Mouse (Mus musculus): ENCODE measurements around the gene Nup107. TPM values are rescaled to one million over a fixed set of nuclear protein-coding genes. Genes with fewer than 3 reads are reported as not detected.

Nup107 gene
- total RNA-seq, 2 experiments from 2014 or later: 14.0 to 14.7 TPM

DNA sequence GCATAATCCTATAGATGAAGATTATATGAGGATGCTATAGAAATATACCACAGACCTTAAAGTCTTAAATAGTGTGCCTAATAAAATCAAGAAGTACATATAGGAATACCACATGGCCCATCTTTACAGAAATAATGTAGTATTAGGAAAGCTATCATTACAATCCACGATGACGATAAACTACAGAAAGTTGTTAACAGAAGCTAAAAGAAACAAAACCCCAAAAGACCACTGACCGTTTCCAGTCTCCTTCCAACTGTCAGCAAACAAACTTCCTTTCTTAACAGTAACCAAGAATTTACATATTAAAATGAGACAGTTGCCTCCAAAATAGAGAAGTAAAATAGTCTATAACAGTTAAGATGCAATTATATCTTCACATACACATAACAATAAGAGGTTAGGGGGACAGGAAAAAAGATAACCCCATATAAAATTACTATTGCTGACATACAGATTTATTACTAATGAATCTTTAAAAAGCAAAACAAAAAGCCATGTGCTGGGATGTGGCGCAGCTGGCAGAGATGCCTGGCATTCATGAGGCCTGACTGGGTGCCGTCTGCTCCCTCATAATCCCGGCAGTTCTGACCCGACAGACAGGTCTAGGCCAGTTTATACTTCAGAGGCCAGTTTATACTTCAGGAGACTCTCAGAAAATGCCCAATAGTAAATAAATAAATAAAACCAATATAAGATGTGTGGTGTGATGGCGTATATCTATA, 12.8 kb downstream of the Nup107 start:
- DNase-seq (ENCODE audit: low spot score in 2 of 2): no peak

DNA sequence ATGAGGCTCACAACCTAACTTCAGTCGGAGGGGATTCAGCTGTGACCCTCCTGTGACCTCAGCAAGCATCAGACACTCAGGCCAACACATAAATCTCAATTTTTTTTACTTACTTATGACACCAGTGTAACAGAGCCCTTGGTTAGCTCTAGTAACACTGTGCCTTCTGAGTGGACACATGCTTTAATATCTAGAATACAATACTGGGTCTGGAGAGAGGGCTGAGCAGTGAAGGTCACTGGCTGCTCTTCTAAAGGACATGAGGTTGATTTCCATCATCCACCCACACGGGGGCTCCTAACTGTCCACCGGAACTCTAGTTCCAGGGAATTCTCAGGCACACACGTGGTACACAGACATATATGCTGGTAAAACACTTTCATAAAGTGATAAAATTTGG, 13.6 kb downstream of the Nup107 start:
- DNase-seq (ENCODE audit: low spot score in 2 of 2): no peak

DNA sequence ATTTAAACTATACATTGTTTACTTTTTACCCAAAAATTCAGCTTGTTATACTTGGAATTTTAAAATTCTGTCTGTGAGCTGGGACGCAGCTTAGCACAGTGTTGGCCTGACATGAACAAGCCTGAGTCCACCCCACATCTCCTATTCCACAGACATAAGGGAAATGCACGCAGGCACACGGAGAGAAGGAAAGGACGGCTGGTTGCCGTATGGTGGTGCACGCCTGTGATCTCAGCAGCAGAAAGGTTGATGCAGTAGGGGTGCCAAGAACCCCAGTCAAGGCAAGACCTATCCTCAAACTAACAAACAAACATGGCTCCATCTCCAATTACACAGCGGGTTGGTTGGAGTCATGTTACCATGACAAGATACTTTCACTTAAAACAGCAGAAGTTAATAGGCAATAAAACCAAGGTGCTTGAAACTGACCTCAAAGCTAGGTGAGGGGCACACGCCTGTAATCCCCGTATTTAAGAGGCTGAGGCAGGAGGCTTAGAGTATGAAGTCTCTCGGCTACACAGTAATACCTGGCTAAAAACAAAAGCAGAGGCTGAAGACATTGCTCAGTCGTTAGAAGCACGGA, 14.1 kb downstream of the Nup107 start:
- DNase-seq (ENCODE audit: low spot score in 2 of 2): no peak

DNA sequence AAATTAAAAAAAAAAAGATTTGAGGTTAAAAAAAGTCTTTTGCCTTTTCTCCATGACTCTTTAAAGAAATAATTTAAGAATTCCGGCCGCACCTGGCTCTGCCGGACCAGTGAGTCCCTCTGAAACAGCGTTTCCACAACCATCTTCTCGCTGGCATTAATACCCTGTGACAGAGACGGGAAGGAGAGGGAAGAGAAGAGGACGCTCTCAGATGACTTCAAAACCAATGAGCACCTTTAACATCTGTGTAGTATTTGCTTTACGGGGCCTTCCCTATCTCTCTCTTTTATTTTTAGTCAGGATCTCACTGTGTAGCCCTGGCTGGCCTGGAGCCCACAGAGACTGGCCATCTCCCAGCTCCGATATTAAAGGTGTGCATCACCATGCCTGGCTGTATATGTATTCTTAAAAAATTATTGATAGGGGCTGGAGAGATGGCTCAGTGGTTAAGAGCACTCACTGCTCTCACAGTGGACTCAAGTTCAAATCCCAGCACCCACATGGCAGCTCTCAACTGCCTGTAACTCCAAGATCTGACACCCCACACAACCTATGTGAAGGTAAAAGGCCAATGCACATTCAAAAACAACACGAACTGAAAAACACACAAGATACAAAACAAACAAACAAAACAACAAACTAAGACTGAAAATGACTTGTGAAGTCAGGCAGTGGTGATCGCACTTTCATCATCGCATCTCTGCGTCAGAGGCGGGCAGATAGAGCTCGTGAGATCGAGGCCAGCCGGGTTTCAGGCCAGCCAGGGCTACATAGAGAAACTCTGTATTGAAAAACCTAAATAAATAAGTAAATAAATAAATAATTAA, 14.8 kb downstream of the Nup107 start:
- no peak for DNase-seq (ENCODE audit: low spot score in 2 of 2)

DNA sequence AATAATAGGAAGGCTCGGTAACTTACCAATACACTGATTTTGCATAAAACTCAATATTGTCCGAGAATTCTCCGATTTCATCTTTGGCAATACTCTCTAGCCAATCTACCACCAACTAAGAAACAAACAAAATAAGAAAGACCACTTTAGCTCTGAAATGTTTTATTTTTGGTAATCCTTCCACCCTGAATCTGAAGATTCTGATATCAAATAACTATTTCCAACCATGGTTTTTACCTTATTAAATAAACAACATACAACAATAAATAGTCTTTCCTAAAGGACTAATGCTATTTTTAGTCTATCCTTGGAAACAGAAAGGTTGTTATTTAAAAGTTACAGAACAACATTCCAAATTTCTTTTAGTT, 15.4 kb downstream of the Nup107 start:
- no peak for DNase-seq (ENCODE audit: low spot score in 2 of 2)

DNA sequence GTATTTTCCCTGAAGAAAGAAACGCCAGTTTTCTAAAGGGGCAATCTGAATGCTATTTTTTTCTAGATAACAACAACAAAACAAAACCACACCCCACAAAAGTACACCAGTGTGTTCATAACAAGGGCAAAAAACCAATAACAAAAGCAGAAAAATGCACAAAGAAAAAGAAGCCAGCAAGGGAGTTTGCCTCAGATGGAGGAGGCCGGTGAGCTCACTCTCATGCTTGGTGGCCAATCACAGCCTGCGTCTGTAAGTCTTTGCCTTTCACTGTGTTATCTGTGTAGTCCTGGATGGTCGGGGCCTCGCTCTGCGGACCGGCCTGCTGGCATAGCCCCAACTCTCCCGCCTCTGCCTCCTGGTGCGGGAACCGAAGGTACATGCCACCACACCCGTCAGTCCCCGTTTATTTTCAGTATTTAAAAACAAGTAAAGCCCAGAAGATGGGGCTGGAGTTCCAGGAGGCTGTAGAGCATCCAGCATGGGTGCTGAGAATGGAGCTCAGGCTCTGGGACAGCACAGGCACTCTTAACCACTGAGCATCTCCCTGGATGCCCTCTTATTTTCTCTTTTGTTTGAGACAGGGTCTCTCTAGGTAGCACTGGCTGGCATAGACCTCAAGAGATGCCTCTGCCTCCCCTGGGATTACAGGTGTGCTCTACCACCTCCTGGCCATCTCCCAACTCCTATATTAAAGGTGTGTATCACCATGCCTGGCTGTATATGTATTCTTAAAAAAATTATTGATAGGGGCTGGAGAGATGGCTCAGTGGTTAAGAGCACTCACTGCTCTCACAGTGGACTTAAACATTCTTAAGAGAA, 16.0 kb downstream of the Nup107 start:
- DNase-seq (ENCODE audit: low spot score in 2 of 2): no peak

DNA sequence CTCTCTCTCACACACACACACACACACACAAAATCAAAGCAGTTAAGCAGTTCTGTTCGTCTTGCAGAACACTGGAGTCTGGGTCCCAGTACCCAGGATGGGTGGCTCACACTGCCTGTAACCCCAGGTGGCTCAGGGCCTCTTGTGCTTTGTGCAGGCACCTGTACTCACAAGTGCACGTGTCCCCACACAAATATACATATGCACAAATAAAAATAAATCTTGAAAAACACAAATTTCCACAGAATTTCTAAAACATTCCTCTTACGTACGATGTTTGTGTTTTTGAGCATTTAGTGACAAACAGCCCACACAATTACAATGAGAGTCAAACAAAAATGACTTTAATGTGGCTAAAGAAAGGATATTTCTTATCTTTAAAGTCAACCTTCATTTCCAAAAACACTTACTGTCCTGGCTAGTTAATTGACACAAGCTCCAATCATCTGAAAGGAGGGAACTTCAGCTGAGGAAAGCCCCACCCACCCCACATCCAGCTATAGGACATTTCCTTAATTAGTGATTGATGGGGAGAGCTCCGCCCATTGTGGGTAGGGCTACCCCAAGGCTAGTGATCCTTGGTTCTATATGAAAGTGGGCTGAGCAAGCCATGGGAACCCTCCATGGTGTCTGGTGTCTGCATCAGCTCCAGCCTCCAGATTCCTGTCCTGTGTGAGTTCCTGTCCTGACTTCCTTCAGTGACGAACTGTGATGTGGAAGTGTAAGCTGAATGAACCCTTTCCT, 16.9 kb downstream of the Nup107 start:
- no peak for DNase-seq (ENCODE audit: low spot score in 2 of 2)

DNA sequence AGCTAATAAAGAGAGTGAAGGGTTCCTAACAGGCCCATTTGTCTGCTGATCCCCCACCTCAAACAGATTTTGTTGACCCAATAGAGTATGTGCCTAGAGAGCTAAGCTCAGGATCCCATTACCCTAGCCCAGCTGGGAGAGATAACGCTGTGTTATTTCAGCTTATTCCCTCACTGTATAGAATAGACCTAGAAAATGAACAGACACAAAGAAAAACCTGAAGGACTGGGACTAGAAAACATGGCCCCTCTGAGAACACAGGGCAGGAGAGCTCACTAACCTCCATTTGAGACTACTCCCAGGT, 17.7 kb downstream of the Nup107 start:
- DNase-seq (ENCODE audit: low spot score in 2 of 2): no peak

DNA sequence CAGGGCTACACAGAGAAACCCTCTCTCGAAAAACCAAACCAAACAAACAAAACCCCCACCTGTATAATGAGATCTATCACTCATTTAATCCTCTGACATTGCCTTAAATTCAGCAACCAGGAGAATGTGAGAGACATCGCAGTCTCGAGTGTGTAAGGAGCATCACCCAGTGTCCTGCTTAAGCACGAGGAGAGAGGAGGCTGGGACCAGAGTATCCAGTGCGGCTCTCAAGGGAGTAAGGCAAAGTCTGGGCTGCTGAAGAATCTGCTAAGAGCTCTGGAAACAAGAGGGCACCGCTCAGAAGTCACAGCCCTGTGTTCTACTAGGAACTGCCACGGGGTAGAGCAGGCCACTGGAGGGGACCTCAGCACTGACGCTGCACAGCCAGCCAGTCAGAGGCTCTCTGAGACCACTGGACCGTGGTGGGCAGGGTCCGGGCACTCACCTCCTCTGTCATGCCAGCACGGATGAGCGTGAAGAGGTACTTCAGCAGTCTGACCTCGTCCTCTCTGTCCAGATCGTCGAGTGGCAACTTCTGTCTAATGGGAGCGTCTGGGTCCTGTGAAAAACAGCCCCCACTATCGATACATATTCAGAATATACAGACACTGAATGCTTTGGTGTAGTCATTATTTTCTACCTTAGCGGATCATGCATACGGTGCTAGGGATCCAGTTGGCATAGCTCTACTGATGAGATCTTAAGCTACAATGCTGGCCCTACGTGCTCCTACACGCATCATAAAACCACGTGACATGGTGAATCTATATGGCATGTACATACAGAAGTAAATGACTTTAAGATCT, 18.3 kb downstream of the Nup107 start:
- DNase-seq (ENCODE audit: low spot score in 2 of 2): no peak

DNA sequence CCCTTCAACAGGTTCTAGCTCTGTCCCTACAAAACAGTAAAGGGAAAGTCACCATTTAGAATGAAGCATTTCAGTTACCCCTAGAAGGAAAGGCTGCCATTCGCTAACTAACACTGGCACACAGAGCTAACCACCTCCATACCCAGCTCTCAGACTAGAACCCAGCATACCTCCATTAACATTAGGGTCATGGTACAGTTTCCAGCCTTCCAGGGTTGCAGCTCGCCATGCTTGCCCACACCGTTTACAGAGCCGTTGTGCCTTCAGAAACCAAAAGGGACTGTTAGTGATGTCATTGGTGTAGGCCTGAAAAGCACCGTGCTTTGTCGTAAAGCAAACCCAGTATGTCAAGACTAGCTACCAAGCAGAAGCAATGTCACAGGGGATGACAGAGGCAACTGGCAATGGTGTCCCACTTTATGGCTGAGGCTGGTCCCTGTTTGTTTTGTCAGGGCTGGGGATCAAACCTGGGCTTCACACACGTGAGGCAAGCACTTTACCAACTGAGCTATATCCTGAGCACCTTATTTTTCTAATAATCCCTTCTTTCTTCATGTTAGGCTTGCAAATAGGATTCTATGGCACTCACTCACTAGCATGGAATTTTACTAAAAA, 19.3 kb downstream of the Nup107 start:
- no peak for DNase-seq (ENCODE audit: low spot score in 2 of 2)

DNA sequence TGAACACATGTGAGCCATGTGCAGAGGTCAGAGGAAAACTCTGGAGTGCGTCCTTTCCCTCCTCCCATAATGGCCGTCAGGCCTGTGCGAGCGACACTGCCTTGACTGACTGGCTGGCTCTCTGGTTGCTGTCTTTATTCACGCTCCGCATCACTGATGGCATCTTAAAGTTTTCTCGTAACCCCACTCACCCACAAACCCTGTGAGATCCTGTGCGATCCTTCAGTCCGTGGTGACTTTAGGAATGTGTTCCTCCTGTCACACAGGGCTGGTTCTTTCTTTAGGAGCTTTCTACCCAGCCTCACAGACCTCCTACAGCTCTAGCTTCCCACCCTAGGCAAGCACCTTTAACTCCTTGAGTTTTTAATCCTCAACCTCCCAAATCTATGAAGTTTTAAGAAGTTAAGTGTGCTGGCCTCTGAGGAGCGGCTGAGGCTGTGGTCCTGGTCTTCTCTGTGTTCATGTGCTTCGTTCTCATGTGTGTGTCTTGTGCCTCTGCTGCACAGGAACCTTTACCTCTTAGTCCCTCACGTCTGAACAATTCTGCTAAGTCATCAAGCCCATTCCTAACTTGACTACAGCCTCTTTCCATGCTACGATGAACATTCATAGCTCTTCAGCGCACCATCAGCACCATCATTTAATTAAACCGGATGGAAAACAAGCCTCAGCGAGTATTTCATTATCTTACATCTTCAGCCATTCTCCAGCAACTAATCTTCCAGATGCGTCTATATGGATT, 20.0 kb downstream of the Nup107 start:
- no peak for DNase-seq (ENCODE audit: low spot score in 2 of 2)

DNA sequence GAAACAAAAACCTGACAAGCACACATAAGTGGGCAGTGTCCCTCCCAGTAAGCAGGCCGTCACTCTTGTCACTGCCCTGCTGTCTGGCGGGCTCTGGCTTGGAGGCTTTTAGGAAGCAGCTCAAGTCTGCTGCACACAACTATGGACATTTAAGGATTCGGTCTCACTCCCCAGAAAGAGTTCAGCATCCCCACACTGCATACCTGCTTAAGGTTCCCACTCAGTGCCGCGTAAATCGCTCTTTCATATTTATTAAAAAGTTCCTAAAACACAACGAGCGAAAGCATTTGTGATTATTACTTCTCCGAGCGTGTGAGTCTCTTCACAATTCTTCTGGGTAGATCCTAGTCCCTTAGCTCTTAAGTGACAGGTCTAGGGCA, 21.4 kb downstream of the Nup107 start:
- no peak for DNase-seq (ENCODE audit: low spot score in 2 of 2)

DNA sequence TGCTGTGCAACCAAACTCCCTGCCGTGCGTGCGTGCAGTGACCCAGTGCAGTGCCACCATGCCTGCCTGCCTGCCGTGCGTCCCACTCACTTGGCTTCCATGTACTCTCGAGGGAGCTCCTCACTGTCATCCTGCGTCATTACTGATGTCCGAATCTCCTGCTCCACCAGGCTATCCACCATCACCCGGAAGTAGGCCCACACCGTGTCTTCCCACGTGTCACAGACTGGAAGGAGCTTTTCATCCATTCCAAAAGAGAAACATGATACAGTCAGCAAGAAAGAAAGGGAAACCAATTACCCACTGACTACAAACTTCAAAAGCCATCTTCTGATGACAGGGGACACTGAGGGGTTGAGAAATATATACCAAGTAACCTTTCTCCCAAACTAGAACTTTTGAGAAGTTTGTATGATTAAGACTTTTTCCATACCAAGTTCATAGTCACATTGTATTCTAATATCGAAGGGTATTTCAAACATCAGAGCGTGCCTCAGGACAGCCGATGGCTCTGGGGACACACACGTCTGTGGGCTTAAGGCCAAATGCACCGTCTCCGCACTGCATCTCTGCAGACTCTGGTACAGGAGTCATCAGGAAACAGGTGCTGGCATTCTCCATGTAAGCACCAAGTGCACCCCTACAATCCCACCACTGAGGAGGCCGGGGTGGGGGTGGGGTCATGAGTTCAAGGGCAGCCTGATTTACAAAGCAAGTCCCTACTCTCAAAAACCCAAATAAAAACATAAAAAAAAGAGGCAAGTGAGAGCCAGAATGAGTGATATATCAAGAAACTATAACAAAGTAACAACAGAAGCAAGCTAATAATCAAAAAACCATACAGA, 22.0 kb downstream of the Nup107 start:
- DNase-seq (ENCODE audit: low spot score in 2 of 2): no peak

DNA sequence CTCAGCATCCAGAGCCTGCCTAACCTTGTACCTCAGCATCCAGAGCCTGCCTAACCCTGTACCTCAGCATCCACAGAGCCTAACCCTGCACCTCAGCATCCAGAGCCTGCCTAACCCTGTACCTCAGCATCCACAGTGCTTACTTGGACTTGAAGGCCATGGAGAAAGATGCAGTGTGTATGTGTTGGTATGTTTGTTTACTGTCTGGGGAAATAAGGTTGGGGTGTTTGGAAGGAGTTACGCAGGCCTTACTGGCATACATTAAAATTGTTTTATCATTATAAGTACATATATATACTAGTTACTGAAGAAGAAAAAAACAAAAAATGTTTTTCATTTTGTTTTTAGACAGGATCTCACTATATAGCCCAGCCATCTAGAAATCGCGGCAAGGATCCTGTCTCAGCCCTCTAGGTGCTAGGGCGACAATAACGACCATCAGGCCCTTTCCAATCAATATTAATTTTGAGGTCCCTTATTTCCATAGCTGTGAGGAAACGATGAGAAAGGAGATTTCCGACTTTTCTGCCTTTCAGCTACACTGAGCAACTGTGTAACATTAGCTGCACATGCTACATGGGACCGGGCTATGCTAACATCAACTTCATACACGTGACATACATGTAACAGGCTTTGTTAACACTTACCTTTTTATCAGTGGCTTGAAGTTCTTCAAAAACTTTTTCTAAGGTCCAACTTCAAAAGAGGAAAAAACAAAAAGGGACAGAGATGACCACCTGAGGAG, 22.8 kb downstream of the Nup107 start:
- DNase-seq (ENCODE audit: low spot score in 2 of 2): no peak

DNA sequence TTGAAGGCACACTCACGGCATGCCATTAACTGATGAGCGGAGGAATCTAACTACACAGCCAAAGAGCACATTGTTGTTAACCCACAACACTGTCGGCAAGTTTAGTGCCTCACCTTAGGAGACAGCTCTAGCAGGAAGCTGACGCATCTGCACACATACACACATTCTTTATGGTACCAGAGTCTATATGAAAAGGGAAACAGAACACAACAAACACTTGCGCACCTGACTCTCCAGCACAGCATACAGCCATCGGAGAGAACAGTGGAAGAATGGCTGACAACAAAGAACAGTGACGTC, 24.4 kb downstream of the Nup107 start:
- no peak for DNase-seq (ENCODE audit: low spot score in 2 of 2)

DNA sequence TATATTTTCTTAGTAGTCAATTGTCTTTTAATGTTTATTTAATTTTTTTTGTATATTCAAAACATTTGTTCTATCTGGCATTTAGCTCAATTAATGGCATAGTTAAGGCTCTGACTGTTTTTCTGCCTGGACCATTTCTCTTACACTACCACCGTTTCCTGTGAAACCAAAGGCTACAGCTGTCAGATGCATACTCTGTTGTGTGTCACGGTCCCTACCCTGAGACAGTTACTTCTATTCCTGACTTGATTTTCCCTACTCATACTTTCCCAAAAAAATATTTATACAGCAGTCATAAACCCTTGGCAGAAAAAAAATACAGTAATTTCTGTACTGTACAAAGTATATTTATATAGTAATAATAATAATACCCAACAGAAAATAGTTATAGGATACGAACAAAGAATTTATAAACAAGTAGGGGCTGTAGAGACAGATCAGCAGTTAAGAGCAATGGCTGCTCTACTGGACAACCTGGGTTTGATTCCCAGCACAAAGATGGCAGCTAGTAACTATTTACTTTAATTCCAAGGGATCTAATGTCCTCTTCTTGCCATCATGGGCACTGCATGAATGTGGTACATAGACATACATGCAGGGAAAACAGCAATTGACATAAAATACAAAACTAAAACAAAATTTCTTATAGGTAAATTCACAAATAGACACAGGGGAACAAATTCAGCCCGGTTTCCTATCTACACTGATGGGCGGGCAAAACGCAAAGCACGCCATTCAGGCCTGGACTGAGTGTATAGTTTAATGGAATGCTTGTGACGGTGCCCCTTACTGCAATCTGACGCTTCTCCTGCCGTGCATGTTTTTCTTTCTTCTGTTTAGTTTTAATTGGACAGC, 25.0 kb downstream of the Nup107 start:
- no peak for DNase-seq (ENCODE audit: low spot score in 2 of 2)

DNA sequence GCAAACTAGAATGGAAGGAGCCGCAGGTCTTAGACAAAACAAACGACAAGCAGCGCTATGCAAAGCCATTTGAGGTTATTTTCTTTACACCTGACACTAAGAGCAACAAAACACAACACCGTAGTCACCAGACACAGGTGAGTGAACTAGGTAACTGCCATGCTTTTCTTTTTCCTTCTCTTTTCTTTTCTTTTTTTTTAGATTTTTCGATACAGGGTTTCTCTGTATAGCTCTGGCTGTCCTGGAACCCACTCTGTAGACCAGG, 25.7 kb downstream of the Nup107 start:
- DNase-seq (ENCODE audit: low spot score in 2 of 2): no peak

Measured in left cerebral cortex, adult 18-20 months (tissue).